Mouse (Mus musculus): ENCODE measurements around the gene Prok1.

- TF ChIP-seq CTCF (IDR thresholded peaks at IDR 0.05; ENCODE audit: borderline replicate concordance, extremely low read depth, insufficient read depth, insufficient read length) (no peak), POLR2A (IDR thresholded peaks at IDR 0.05; ENCODE audit: borderline replicate concordance, extremely low read depth, insufficient read depth, insufficient read length, poor library complexity, severe bottlenecking) (no peak)
These were observed 46.6 kb upstream of the Prok1 start for GRCm38 (mm10) chr3:107286123-107286522.

Data from brain, embryonic 14.5 days (tissue).